Mouse (Mus musculus) neural tube, embryonic 10.5 days (tissue): ENCODE results near the gene Derl3.
A peak's percentile ranks its signal among the peaks of the same experiment; 100 is the strongest.
"Not testable (repeated sequence)": the region's sequence is repeated elsewhere in the genome, so short reads cannot be mapped to it uniquely, and the experiment has no call there.

Source experiments
- DNase-seq: peaks from one replicate; pipeline ENCODE4 v3.0.0-alpha.2; 2017; ENCODE audit warnings: low spot score; ENCODE audit errors: extremely low spot score

Gene Derl3

GRCm38 (mm10) chr10:75893089-75893750, at the start of gene Derl3:
TSS of gene Derl3 (plus strand) at chr10:75893413.
- DNase-seq: peak; percentile 94

DNA sequence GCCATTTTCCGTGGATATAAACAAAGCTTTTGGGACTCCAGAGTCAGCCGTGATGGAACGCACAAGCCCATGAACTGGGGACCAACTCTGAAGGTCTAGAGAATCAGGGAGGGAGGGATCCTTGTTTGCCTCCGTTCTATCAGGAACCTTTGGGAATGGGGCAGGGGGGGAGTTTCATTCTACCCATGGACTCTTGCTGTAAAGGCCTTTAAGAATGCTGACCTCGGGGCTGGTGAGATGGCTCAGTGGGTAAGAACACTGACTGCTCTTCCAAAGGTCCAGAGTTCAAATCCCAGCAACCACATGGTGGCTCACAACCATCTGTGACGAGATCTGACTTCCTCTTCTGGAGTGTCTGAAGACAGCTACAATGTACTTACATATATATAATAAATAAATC, 49.3 kb upstream of the Derl3 start:
- not testable (repeated sequence) for DNase-seq

DNA sequence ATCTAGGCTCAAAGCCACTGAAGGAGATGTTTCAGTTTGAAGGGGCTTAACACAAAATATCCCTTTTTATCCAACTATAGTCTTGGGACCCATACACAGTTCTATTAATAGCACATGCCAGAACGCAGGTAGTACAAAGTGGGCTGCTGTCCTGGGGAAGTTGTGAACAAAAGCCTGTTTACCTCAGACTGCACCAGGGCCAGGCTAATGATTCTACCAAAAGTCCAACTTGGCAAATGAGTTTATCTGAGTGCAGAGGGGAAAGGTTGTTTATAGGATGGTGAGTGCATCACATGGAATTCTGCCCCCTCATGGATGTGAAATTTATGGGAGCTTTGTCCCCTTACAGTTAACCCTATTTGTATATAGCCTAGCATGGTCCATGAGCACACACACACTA, 48.4 kb upstream of the Derl3 start:
- no peak for DNase-seq

- DNase-seq: no peak
Measured at GRCm38 (mm10) chr10:75845306-75845930, 47.8 kb upstream of the Derl3 start.

DNA sequence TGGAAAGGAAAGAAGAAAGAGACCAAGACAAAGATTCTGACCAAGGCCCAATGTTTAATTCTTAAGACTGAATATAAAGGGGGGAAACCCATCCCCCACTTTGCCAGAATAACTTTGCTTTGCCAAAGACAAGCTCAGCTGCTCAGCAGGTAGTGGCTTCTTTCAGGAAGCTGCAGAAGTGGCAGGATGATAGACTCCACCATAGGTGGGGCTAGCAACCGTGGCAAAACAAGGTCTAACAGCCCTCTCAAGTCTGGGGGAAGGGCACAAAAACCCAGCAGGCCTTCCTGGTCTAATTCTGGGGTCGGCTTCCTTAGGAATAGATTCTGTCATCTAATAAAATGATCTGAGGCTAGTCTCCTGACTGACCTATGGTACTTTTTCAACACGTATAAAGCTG, 44.8 kb upstream of the Derl3 start:
- no peak for DNase-seq

DNA sequence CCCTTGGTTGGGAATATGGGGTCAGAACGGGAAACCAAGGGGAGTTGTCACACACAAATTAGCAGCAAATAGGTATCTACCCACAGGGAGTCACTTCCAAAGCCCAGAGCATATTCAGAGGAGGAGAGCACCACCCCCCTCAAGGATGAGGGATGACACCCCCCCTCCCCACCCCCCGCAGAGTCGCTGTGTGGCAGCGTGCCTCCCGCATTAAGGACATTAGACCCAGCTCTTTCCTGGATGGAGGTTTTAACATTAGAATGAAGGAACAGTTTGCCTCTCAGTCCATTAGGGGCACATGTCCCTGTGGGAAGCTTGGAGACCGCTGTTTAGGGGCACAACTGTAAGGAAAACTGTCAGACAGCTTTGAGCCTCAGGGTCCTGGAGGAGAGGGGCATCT, 42.1 kb upstream of the Derl3 start:
- no peak for DNase-seq

GRCm38 (mm10) chr10:75851681-75852080, 41.5 kb upstream of the Derl3 start:
- DNase-seq: no peak

DNA sequence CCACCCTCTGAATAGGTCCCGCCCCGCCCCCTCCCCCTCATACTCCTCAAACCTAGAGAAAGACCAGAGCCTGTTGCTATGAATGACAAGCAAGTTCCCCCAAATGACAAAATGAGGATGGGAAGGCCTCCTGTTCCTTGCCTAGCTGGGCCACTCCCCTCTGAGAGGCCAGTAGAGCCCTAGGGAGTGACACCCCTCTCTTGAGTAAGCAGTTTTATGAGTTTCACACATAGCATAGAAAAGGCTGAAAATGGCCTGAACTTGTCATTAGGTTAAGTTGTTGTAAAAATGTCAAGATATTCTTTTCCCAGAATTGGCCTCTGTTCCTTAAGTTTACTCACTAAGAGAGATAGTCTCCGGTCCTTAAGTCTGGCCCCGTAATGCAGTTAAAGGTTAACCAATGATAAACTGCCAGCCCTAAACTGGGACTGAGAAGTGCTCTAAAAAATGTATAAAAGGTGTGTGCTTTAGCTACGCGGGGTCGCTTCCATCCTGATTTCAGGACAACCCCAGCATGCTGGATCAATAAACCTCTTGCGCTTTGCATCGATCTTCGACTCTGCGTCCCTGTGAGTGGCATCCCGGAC, 40.6 kb upstream of the Derl3 start:
- no peak for DNase-seq

- DNase-seq: peak; percentile 82
Measured at GRCm38 (mm10) chr10:75853452-75853851, 39.8 kb upstream of the Derl3 start.

DNA sequence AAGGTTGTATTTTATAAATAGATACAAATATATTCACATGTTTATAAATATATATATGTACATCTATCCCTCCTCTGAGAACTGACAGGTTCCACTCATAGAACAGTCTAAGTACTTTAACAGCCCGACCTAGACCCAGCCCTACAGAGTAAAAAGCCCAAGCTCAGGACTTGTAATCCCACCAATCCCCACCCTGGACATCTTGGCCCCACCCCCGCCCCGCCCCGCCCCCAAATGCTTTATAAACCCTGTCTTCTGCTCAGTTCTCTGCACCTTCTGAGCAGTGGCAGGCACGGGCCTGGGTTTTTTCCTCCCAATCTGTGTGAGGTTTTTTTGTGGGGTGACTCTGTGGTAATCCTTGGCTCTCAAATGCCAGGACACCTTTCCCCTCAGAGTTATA, 39.1 kb upstream of the Derl3 start:
- no peak for DNase-seq

GRCm38 (mm10) chr10:75854791-75855190, 38.4 kb upstream of the Derl3 start:
- no peak for DNase-seq

DNA sequence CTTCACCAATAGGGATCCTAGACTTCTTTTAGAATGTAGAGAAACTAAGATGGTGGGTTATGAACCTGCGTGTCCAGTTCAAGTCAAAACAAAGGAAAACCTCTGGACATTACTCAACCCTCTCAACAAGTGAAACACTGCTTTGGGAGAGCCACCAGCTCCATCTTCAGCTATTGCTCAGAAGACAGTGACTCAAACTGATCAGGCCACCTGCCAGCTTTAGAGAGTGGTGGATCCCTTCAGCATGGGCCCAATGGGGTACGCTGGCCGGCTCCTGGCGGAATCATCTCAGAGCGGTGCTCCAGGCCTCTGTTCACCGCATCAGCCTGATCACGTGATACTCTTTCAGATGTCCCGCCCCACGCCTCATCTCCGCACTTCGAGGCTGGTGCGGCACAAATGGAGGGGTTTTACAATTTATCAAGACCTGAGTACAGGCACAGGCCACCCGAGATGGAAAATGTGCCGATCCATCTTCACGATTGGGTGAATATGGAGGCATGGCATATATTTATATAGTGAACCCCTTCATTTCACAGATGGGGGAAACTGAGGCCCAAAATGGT, 37.7 kb upstream of the Derl3 start:
- no peak for DNase-seq

- DNase-seq: no peak
Measured at GRCm38 (mm10) chr10:75856155-75856907, 36.9 kb upstream of the Derl3 start.

GRCm38 (mm10) chr10:75856976-75857375, 36.2 kb upstream of the Derl3 start:
- DNase-seq: no peak

GRCm38 (mm10) chr10:75857598-75857997, 35.6 kb upstream of the Derl3 start:
- no peak for DNase-seq

DNA sequence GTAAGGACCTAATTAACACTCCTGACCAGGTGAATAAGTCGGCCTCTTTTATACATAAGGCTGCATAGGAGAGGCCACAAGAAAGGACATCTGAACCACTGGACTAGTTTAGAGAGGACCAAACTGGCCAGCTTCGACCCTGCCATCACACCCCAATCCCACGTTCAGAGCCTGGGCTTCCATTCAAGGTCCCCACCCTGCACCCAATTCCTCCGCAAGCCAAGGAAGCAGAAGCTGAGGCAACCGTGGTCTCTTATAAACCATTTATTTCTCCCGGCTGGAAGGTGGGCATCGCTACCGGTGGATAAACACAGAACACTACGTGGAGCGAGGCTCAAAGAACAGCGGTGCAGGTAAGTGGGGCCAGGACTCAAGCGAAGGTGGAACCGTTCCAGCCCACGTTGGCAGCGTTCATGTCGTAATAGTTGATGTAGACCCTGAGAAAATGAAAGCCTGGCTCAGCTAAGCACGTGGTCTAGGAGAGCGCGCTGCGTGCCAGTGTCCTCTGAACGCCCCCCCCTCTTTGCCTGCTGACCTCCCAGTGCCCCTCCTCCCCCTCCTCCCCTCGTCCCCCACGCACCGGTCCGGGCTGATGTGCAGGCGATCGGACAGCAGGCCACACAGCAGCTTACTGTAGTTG, 34.0 kb upstream of the Derl3 start:
- peak; percentile 75 for DNase-seq

DNA sequence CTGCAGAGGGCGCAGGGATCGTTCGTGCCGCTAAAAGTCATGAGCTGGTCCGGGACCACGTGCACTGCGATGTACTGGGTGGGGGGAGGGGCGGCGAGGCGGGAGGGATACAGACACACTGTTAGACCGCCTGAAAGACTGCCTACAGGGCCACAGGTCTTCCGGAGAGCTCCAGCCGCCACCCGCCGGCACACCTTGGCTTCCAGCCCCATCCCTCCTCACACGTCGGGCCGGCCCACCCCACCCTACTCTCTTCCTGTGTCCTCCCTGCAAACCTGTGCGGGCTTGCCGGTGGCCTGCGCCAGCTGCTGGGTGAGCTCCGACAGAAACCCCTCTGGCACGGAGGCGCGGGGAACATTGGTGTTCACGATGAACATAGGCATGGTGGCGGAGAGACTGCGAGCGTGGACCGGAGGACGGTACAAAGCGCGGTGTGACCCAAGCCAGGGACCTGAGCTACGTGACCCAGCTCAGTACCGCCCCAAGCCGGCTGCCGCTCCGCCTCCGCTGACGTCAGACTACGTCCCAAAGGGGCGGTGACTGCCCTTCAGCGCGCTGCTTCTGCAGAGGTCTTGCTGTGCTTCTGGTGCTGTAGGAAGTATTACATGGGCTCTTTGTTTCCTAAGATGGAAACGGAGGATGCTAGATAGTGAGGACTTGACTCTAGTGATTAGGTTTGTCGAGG, 33.3 kb upstream of the Derl3 start, which contains the start of gene Mif:
Gene Mif (minus strand): TSS at position 455 of the 685 bp plus-strand sequence.
- peak; percentile 91 for DNase-seq

DNA sequence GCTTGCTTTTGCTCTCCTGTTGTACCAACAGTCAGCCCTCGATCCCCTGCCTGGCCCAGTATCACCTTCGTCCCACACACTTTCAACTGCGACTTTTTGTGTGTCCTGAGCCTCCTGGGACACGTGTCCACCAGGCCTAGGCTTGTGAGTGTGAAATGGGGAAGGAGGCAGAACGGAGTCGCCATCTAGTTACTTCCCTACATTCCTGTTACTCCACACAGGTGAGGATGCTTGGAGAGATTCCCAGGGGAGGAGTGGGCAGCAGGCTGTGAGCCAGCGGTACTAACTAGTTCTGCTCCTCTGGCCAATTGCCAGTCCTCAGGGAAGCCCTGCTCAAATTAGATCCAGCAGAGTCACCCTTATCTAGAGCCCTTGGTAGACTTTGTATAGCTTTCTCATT, 32.5 kb upstream of the Derl3 start:
- DNase-seq: no peak

DNA sequence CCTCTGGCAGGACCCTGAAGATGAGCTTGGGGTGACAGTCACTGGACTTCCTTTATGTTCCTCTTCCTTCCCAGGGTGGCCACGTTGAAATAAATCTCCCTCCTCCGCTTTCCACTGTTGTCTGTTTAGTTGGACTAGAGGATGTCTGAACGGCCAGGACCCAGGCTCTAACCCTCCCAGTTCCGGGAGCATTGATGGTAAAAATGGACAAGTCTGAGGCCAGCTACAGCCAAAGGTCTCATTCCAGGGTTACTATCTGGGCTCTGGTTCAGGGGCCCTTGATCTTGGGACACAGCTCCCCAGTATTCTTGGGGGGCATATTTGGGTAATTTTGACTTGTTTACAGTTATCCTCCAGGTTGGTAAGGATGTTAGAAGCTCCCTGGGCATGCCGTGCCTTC, 31.6 kb upstream of the Derl3 start:
- no peak for DNase-seq

DNA sequence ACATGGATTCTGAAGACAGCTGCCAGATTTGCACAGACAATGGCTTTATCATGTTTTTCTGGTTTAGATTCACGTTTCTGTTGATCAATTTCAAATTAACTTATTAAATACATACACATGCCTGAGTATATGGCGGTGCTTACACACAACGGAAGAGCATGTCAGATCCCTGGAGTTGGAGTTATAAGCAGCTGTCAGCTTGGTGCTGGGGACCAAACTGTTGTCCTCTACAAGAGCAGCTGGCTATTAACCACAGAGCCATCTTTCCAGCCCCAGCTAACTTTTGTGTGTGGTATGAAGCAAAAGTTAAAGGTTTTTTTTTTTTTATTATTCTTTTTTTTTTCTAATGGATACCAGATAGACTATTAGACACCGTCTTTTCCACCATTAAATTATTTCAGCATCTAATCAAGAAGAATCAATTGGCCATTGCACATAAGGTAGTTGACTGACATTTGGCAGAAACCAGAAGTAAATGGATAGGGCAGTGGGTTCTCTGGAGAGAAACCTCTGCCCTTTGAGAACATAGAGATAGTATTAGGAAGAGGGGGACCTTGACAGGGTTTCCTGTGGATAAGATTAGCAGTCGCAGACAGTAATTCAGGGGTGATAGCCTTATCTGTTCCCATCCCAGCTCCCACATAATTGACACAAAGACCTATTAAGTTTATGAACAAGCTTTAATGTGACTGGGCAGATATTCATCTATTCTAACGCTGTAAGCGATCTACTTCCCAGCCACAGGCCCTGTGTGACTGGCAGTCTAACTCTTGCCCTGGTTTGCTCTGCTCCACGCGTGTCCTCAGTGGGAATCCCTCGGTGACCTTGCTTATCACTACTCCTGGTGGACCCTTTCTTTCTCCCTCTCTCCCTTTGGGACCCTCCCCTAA, 20.9 kb upstream of the Derl3 start:
- no peak for DNase-seq
